Mouse (Mus musculus) urinary bladder, postnatal 14 days (tissue): ENCODE measurements around the gene Lrch1.

Source experiments
- DNase-seq: peaks from one replicate; pipeline ENCODE4 v3.0.0; 2021; ENCODE audit warnings: low spot score

The Lrch1 gene

GRCm38 (mm10) chr14:74814848-74815789 is 132.6 kb downstream of the Lrch1 start:
- DNase-seq: no peak

- no peak for DNase-seq
Observed at GRCm38 (mm10) chr14:74811617-74812016, 136.1 kb downstream of the Lrch1 start.

- DNase-seq: no peak
Observed at GRCm38 (mm10) chr14:74801961-74802360, 145.7 kb downstream of the Lrch1 start.

GRCm38 (mm10) chr14:74798063-74798890 is 149.4 kb downstream of the Lrch1 start:
- no peak for DNase-seq

- DNase-seq: no peak
Observed at GRCm38 (mm10) chr14:74797386-74798062, 150.2 kb downstream of the Lrch1 start.

- no peak for DNase-seq
Observed at GRCm38 (mm10) chr14:74794931-74795330, 152.7 kb downstream of the Lrch1 start.

- no peak for DNase-seq
Observed at GRCm38 (mm10) chr14:74792793-74793192, 154.9 kb downstream of the Lrch1 start.

GRCm38 (mm10) chr14:74790535-74790934 is 157.1 kb downstream of the Lrch1 start:
- DNase-seq: no peak

GRCm38 (mm10) chr14:74788766-74789165 is 158.9 kb downstream of the Lrch1 start:
- no peak for DNase-seq

GRCm38 (mm10) chr14:74787717-74788116 is 160.0 kb downstream of the Lrch1 start:
- no peak for DNase-seq

GRCm38 (mm10) chr14:74784243-74784934 is 163.3 kb downstream of the Lrch1 start:
- DNase-seq: no peak

GRCm38 (mm10) chr14:74774046-74774619 is 173.5 kb downstream of the Lrch1 start:
- DNase-seq: no peak

- no peak for DNase-seq
Observed at GRCm38 (mm10) chr14:74767892-74768291, 179.8 kb downstream of the Lrch1 start.

- peak; percentile 72 for DNase-seq
Observed at GRCm38 (mm10) chr14:74764191-74764918, 183.3 kb downstream of the Lrch1 start.

GRCm38 (mm10) chr14:74736850-74737249 is 210.8 kb downstream of the Lrch1 start:
- no peak for DNase-seq

- DNase-seq: no peak
Observed at GRCm38 (mm10) chr14:74735471-74735870, 212.2 kb downstream of the Lrch1 start.

GRCm38 (mm10) chr14:74733397-74733796 is 214.3 kb downstream of the Lrch1 start:
- DNase-seq: no peak

GRCm38 (mm10) chr14:74732079-74732783 is 215.4 kb downstream of the Lrch1 start, which contains the start of gene Esd:
Esd (plus strand) TSS chr14:74732297.
- DNase-seq: peak; percentile 96

- DNase-seq: no peak
Observed at GRCm38 (mm10) chr14:74731221-74732078, 216.2 kb downstream of the Lrch1 start.
